8 mouse cellular contexts compared by ENCODE assay signal in genomic region chr9:95405946-95406570, GRCm38 (mm10). TPM values are rescaled to one million over a fixed set of nuclear protein-coding genes. Genes with fewer than 3 reads are reported as not detected.
A peak's percentile ranks its signal among the peaks of the same experiment; 100 is the strongest.
DNase-seq lines count a peak whose midpoint lies in the region; ATAC-seq lines count a peak whose summit lies in the region.

No protein-coding gene starts in this region.

- H3K4me3 ChIP-seq in embryonic facial prominence, embryonic 12.5 days = peak overlapping the region; percentile 78
- H3K4me3 ChIP-seq in heart, embryonic 15.5 days = peak overlapping the region; percentile 78
- H3K4me3 ChIP-seq in midbrain, embryonic 13.5 days (replicated peaks) = peak overlapping the region; percentile 85

- WGBS in embryonic facial prominence, embryonic 12.5 days = under 1% methylated on average over 67 of the region's 72 CpGs
- WGBS in heart, embryonic 15.5 days = under 1% methylated on average over 61 of the region's 72 CpGs
- WGBS in midbrain, embryonic 13.5 days = under 1% methylated on average over 68 of the region's 72 CpGs

- peak overlapping the region; percentile 91 for H3K4me2 ChIP-seq in embryonic facial prominence, embryonic 12.5 days (replicated peaks)
- H3K4me2 ChIP-seq in heart, embryonic 15.5 days = peak overlapping the region; percentile 100
- peak overlapping the region; percentile 97 for H3K4me2 ChIP-seq in midbrain, embryonic 13.5 days (replicated peaks)

- peak; percentile 22 for DNase-seq in kidney, adult 18-20 months
- DNase-seq in kidney, adult 8-10 months = no peak
- DNase-seq in WW6 (ENCODE audit: low read depth, low spot score) = peak; percentile 14
- DNase-seq in left cerebral cortex, postnatal 36 days (ENCODE audit: low spot score in 2 of 2) = peak; percentile 60
- DNase-seq in urinary bladder, postnatal 25 days (ENCODE audit: low spot score) = peak; percentile 11

- no peaks in the 10 kb centered on the region for H3K27me3 ChIP-seq in embryonic facial prominence, embryonic 12.5 days
- peaks cover 33% of the 10 kb centered on the region for H3K27me3 ChIP-seq in heart, embryonic 15.5 days
- H3K27me3 ChIP-seq in midbrain, embryonic 13.5 days = peaks cover 15% of the 10 kb centered on the region

- peak; percentile 22 for ATAC-seq in embryonic facial prominence, embryonic 12.5 days (ENCODE audit: insufficient number of reproducible peaks, insufficient read depth, low FRiP score, low TSS enrichment)
- ATAC-seq in heart, embryonic 15.5 days (replicated peaks; ENCODE audit: insufficient number of reproducible peaks, insufficient read depth, low FRiP score, low read depth) = peak; percentile 36
- ATAC-seq in midbrain, embryonic 13.5 days = peak; percentile 32

- peak overlapping the region; percentile 87 for H3K9ac ChIP-seq in embryonic facial prominence, embryonic 12.5 days
- H3K9ac ChIP-seq in heart, embryonic 15.5 days = peak overlapping the region; percentile 67
- peak overlapping the region; percentile 93 for H3K9ac ChIP-seq in midbrain, embryonic 13.5 days (replicated peaks)

- peaks cover 6% of the 10 kb centered on the region; the same call in 1 of the 2 replicates for H3K36me3 ChIP-seq in embryonic facial prominence, embryonic 12.5 days
- no peaks in the 10 kb centered on the region for H3K36me3 ChIP-seq in heart, embryonic 15.5 days
- peaks cover 4% of the 10 kb centered on the region; the same call in 1 of the 2 replicates for H3K36me3 ChIP-seq in midbrain, embryonic 13.5 days

- H3K4me1 ChIP-seq in embryonic facial prominence, embryonic 12.5 days = peaks cover 27% of the 10 kb centered on the region
- H3K4me1 ChIP-seq in heart, embryonic 15.5 days (replicated peaks) = peaks cover 29% of the 10 kb centered on the region
- H3K4me1 ChIP-seq in midbrain, embryonic 13.5 days (replicated peaks) = peaks cover 38% of the 10 kb centered on the region

- no peaks in the 10 kb centered on the region for H3K9me3 ChIP-seq in embryonic facial prominence, embryonic 12.5 days
- no peaks in the 10 kb centered on the region for H3K9me3 ChIP-seq in heart, embryonic 15.5 days (replicated peaks)
- H3K9me3 ChIP-seq in midbrain, embryonic 13.5 days = no peaks in the 10 kb centered on the region

- intact Hi-C loops in left cerebral cortex, postnatal 36 days (cut with DNase I) = loop anchor here (2.0 to 10.0 kb wide), 6 partner anchors 84 to 667 kb away; no protein-coding TSS in a partner anchor

- peak overlapping the region; percentile 90 for H3K27ac ChIP-seq in embryonic facial prominence, embryonic 12.5 days
- H3K27ac ChIP-seq in heart, embryonic 15.5 days = peak overlapping the region; percentile 69
- peak overlapping the region; percentile 84 for H3K27ac ChIP-seq in midbrain, embryonic 13.5 days

RNA-seq across cellular contexts. Expression of gene Chst2, which starts 0.5 kb away (rescaled TPM):
- 10.1 and 10.8 TPM in 2 replicates for polyA plus RNA-seq in embryonic facial prominence, embryonic 12.5 days (2016; fragmentation: Nextera tagmentation; extraction: Ambion mirVana)
- polyA plus RNA-seq in heart, embryonic 15.5 days (2015; fragmentation: Nextera tagmentation; extraction: Ambion mirVana) = 1.9 and 2.8 TPM in 2 replicates
- total RNA-seq in left cerebral cortex, postnatal 36 days (2021) = 10 to 100 TPM; 77.3 to 83.3 TPM
- polyA plus RNA-seq in midbrain, embryonic 13.5 days (2015; fragmentation: Nextera tagmentation; extraction: Ambion mirVana) = 11.0 and 13.5 TPM in 2 replicates

Comparison
In these comparisons a context has a peak if more than half of its experiments do, and no peak if none do; other contexts are left out.
1. DNase-seq: peak in kidney, adult 18-20 months (single experiment), WW6 (single experiment), left cerebral cortex, postnatal 36 days (2 of 2) and urinary bladder, postnatal 25 days (single experiment); none in kidney, adult 8-10 months (0 of 2).
2. Peak in every context shown above with its lines, with median percentiles within 50 percentile points of each other: ATAC-seq, H3K27ac ChIP-seq, H3K4me2 ChIP-seq, H3K4me3 ChIP-seq and H3K9ac ChIP-seq.